Mouse (Mus musculus): ENCODE data around the gene Galnt10.

Galnt10 gene

DNA sequence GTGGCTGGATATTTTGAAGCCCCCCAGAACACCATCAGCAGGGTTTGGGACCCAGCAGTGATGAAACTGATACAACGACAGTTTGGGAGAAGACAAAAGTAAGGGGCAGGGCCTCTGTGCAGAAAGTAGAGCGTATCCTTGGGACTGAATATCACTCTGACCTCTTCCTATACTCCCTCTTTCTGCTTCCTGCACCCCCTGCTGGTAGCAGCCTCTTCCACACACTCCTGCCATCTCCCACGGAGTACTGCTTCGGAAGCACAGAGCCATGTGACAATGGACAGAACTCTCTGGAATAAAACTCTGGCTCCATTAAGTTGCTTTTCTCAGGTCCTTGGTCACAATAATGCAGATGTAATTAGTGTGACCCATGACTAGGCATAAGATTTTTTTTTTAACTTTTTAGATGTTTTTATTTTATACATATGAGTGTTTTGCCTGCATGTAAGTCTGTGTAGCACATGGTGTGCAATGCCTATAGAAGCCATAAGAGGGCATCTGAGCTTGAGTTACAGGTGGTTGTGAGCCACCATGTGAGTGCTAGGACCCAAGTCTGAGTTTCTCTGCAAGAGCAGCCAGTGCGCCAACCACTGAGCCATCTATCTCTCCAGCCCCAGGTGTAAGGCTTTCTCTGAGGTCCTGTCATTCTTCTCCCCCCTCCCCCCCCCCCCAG is 79.7 kb downstream of the Galnt10 start:
- no peak for DNase-seq (ENCODE audit: low read depth, low spot score)

- no peak for DNase-seq (ENCODE audit: low read depth, low spot score)
These were observed 80.7 kb downstream of the Galnt10 start for GRCm38 (mm10) chr11:57725926-57726325.

- DNase-seq (ENCODE audit: low read depth, low spot score) = no peak
These were observed 82.2 kb downstream of the Galnt10 start for GRCm38 (mm10) chr11:57727303-57727969.

DNA sequence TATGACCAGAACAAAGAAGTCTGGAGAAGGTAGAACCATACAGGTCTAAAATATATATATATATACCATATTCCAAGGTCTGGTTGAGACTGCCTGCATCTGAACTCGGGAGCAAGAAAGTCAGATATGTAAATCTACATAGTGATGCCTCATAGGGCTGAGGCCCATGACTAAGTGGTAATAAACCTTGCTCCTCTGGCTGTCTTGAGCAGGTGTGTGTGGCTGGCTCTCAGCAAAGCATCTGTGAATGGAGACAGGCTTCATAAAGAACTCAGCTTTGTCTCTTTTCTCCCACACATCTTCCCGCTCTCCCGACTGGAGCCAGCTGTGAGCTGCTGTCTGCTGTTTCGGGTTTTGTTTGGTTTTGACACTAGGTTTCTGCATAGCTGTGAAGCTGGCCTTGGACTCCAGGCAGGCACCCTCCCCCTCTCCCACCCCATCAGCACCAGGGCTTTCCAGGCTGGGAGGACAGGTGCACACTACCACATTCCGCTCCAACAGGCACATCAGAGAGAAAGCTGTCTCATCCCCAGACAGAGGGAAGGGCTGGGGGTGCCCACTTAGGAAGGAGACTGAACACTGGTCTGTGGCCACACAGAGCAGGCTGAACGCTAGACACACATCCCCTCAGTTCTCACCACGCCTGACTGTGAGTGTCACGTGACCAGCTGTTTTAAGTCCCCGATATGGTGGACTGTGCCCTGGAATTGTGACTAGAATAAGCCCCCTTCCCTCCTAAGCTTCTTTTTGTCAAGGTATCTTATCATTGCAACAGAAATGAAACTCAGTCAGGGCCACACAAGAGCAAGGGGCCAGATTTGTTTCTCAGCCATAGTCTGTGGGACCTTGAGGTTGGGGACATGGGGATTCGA is 87.4 kb downstream of the Galnt10 start:
- no peak for DNase-seq (ENCODE audit: low read depth, low spot score)

DNA sequence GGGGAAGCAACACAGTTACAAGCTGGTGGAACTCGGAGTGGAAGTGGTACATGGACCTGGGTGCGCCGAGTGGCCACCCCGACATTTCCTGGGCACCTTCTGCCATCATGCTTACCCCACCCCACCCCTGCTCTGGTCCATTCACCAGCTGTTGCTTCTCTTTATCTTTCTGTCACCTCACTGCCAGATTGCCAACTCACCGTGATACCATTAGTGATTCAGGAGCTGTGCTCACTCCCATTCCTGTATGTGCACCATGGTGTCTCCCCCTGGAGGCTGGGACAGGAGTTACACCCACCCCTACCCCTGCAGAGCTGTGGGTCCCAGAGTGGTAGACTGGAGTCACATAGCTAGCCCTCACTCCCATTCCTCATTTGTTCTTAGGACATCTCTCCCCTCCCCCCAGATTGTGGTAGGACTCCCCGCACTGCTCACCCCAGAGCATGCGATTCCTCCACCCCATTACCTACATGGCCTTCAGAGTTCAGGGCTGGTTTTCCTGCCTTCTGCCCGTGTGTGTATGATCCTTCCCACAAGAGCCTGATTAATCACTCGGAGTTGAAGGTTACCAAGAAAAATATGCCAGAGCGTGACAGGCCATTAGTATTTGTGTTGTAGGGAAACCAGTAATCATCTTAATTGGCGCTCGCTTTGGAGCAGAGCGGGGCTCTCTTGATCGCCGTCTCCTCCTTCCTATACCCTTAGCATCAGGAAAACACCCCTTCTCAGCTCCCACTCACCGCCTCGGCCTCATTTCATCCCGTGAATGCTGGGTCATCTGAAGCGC is 102.2 kb downstream of the Galnt10 start:
- DNase-seq (ENCODE audit: low read depth, low spot score) = no peak

DNA sequence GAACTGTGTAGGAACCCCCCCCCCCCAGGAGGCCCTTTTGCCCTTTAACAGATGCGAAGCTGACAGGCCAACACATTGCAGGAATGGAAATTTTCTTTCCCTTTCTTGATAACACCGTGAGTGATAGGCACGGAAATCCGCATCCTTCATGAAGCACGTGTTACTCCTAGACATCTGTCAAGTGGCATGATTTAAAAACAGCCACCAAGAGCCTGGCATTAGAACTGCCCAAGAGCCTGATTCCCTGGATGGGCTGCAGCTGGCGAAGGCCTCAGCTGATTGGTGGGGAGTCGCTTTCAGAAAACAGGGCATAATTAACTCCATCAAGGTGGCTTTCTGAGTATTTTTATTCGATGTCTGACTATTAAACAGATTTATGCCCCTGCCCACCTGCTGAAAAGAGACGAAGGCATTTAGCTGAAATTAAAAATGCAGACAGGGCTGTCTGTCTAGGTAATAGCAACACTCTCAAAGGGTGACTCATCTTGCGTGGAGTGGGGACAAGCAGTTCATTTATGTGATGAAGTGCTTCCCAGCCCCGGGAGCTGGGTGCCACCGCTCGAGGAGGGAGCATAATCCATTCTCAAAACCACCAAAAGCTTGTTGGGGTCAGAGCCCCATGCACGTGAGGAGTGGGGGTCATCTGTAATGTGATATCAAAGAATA is 108.4 kb downstream of the Galnt10 start:
- DNase-seq (ENCODE audit: low read depth, low spot score) = no peak

- DNase-seq (ENCODE audit: low read depth, low spot score) = no peak
These were observed 113.4 kb downstream of the Galnt10 start for GRCm38 (mm10) chr11:57758621-57759020.

- DNase-seq (ENCODE audit: low read depth, low spot score) = no peak
These were observed 115.3 kb downstream of the Galnt10 start for GRCm38 (mm10) chr11:57760509-57761058.

DNA sequence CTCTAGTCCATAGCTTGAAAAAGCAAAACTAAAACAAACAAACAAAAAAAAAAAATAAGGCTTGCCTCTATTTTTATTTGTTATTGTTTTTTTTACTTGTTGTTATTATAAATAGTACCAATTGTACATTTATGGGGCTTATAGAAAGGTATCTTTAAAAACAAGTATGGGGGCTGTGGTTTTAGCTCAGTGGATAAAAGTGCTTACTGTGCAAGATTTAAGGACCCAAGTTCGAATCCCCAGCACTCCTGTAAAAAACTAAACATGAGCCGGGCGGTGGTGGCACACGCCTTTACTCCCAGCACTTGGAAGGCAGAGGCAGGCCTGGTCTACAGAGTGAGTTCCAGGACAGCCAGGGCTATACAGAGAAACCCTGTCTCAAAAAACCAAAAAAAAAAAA is 116.1 kb downstream of the Galnt10 start:
- DNase-seq (ENCODE audit: low read depth, low spot score) = no peak

DNA sequence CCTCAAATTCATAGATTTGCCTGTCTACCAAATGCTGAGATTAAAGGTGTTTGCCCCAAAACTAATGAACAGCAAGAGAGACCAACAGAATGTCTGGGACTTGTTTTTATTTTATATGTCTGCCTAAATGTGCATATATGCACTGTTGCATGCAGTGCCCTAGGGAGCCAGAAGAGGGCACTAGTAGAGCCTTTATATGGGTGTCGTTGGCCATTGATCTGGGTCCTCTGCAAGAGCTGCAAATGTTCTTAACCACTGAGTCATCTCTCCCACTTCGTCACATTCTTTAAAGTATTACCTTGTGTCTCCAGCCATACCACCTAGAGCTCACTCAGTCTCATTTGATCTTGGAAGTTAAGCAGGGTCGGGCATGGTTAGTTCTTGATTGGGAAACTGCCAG is 118.9 kb downstream of the Galnt10 start:
- DNase-seq (ENCODE audit: low read depth, low spot score) = no peak

DNA sequence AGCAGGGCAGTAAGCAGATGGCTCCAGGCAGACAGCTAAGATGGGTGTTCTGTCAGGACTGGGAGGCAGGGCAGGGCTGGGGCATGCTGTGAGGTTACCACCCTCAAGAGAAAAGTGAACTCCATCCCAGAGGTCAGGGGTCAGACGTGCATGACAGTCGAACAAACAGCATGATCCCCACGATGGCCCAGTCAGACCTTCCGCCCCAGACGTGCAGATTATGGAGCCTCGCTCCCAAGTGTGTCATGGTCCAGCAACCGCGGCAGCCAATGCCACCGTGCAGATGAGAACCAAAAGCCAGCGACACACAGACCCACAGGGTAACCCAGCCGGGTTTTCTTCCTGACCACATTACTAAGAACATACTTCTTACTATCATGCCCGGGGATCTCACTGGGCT is 121.4 kb downstream of the Galnt10 start:
- no peak for DNase-seq (ENCODE audit: low read depth, low spot score)

- DNase-seq (ENCODE audit: low read depth, low spot score) = no peak
These were observed 121.9 kb downstream of the Galnt10 start for GRCm38 (mm10) chr11:57767171-57767570.

DNA sequence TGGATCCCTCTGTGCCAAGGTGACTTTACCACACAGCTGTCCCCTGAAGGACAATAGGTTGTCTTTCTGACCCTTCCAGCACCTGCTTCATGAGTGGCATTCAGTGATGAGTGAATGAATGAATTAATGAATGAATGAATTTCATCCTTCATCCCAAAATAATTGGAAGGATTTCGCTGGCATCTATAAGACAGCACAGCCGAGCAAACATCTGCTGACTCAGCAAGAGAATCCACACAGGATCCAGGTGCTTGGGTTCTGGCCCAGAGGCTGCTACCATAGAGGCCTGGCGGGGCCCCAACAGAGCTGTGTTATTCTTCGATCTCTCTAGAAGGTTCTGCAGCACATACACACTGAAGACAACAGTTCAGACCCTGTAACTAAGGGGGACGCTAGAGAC is 125.5 kb downstream of the Galnt10 start:
- DNase-seq (ENCODE audit: low read depth, low spot score) = no peak

GRCm38 (mm10) chr11:57771676-57772075 is 126.4 kb downstream of the Galnt10 start:
- DNase-seq (ENCODE audit: low read depth, low spot score) = no peak

- no peak for DNase-seq (ENCODE audit: low read depth, low spot score)
These were observed 128.2 kb downstream of the Galnt10 start for GRCm38 (mm10) chr11:57773479-57773878.

GRCm38 (mm10) chr11:57773936-57774335 is 128.7 kb downstream of the Galnt10 start:
- DNase-seq (ENCODE audit: low read depth, low spot score) = peak; percentile 44

- no peak for DNase-seq (ENCODE audit: low read depth, low spot score)
These were observed 130.6 kb downstream of the Galnt10 start for GRCm38 (mm10) chr11:57775868-57776267.

DNA sequence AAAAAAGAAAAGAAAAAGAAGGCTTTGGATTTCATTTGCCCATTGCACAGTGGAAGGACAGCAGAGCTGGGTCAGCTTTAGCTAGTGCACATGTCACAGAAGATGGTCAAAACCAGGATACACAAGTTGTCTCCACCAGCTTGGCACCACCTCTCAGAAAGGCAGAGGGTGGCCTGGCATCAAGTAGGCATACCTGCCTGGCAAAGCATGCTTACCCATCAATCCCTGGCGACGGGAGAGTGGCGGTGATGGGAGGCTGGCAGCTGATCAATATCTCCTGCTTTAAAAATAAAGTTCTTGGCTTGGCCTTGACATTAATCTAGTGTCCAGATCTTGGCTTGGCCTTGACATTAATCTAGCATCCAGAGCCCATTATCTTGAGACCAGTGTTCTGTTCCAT is 131.3 kb downstream of the Galnt10 start:
- no peak for DNase-seq (ENCODE audit: low read depth, low spot score)

DNA sequence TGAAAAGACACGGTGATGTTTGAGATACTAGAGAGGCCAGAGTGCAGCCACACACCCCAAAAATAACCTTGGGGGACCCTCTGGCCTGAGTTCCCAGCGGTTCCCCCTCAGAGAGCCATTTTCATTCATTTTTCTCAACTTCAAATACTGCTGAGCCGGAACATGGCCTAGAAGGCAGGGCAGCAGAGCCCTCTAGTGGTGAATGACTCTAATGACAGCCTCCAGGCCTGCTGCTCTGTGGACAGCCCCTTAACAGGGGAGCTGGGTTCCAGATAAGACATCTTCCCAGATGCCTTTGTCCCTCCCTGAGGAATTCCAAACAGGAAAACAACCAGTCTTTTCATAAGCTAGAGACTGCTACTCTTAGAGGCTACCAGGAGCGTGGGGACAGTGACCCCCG is 133.1 kb downstream of the Galnt10 start:
- DNase-seq (ENCODE audit: low read depth, low spot score) = peak; percentile 64

- no peak for DNase-seq (ENCODE audit: low read depth, low spot score)
These were observed 134.6 kb downstream of the Galnt10 start for GRCm38 (mm10) chr11:57779824-57780223.

Data from retina, postnatal 7 days (tissue).